Mouse (Mus musculus): ENCODE measurements at regions not wholly inside any gene's neighbourhood (a gene's known extent, or its start where the extent isn't known, plus 50 kb on each side); places are given as distances from the start of the nearest gene placed in this dataset.

GRCm38 (mm10) chr3:133738936-133739335 lies 194.0 kb upstream of the Tet2 start:
- TF ChIP-seq POLR2A (IDR thresholded peaks at IDR 0.05; ENCODE audit: low read depth, low read length) = no peak
- TF ChIP-seq CTCF (conservative IDR thresholded peaks at IDR 0.05; ENCODE audit: insufficient read depth, insufficient read length, low read depth, low read length) = no peak

Data from kidney, adult 2 months (tissue).